Mouse (Mus musculus): ENCODE measurements around the gene Tpte.

GRCm38 (mm10) chr8:22376311-22376710, 93.1 kb downstream of the Tpte start:
- no peak for TF ChIP-seq MYOG (IDR thresholded peaks at IDR 0.05; ENCODE audit: control insufficient read depth in 1 of 3, insufficient read depth in 1 of 3, insufficient read length in 2 of 3, low read depth in 2 of 3)
- TF ChIP-seq USF1 (IDR thresholded peaks at IDR 0.05; ENCODE audit: low read depth) = no peak
- TF ChIP-seq POLR2A (IDR thresholded peaks at IDR 0.05; ENCODE audit: insufficient read length, low read depth) = no peak
- no peak for TF ChIP-seq SRF (IDR thresholded peaks at IDR 0.05; ENCODE audit: control insufficient read depth, insufficient read length, low read depth)
- TF ChIP-seq E2F4 (IDR thresholded peaks at IDR 0.05; ENCODE audit: insufficient read depth) = no peak
- TF ChIP-seq MAX (IDR thresholded peaks at IDR 0.05; ENCODE audit: low read depth) = no peak
- TF ChIP-seq REST (IDR thresholded peaks at IDR 0.05; ENCODE audit: insufficient read depth, insufficient read length) = no peak
